Mouse (Mus musculus) CH12.LX (cell line): ENCODE measurements around the gene Pick1. TPM values are rescaled to one million over a fixed set of nuclear protein-coding genes. Genes with fewer than 3 reads are reported as not detected.

ENCODE experiments used
- DNase-seq: peaks from one replicate; pipeline ENCODE4 v3.0.0-alpha.2; 2013; ENCODE audit errors: extremely low read depth
- H3K27ac ChIP-seq: 2 replicates; pipeline ENCODE4 v1.5.1; 2012; ENCODE audit warnings: low read depth, mild to moderate bottlenecking, control low read depth, moderate library complexity; ENCODE audit not compliant: insufficient read depth
- H3K27me3 ChIP-seq: replicated peaks from 2 replicates; pipeline ENCODE3; 2012; ENCODE audit warnings: inconsistent platforms
- H3K36me3 ChIP-seq, 2 experiments: replicated peaks in 1 of 2; 2 replicates each; pipeline versions ENCODE3 to v1.6.1; 2012; ENCODE audit warnings: inconsistent platforms in 1 of 2, low read length in 1 of 2, mild to moderate bottlenecking in 1 of 2, mixed read lengths in 1 of 2, moderate library complexity in 1 of 2; ENCODE audit not compliant: control insufficient read depth in 1 of 2, insufficient read depth in 1 of 2
- H3K4me1 ChIP-seq, 2 experiments: 2 replicates each; pipeline ENCODE4 v1.6.1; 2012; ENCODE audit warnings: inconsistent platforms in 1 of 2, moderate library complexity in 1 of 2; ENCODE audit not compliant: insufficient read depth in 2 of 2, control insufficient read depth in 1 of 2
- H3K4me2 ChIP-seq: 2 replicates; pipeline ENCODE4 v1.6.1; 2012; ENCODE audit warnings: low read depth, mild to moderate bottlenecking, control low read depth; ENCODE audit not compliant: poor library complexity, insufficient read depth, severe bottlenecking
- H3K4me3 ChIP-seq, 3 experiments: fragments of 150-350 bp in 1 of 3; sonication (generic) in 1 of 3; replicated peaks in 1 of 3; 2 replicates each; pipeline versions ENCODE3 to v1.5.1; 2011 to 2012; ENCODE audit warnings: low read depth in 2 of 3, low read length in 2 of 3, mild to moderate bottlenecking in 2 of 3, moderate library complexity in 2 of 3, control low read depth in 1 of 3, improper control_type of control experiment in 1 of 3, inconsistent platforms in 1 of 3, mixed read lengths in 1 of 3; ENCODE audit not compliant: poor library complexity in 1 of 3
- H3K79me2 ChIP-seq: replicated peaks from 2 replicates; pipeline ENCODE4 v1.6.1; 2012; ENCODE audit warnings: mild to moderate bottlenecking, moderate library complexity; ENCODE audit not compliant: control insufficient read depth, poor library complexity, insufficient read depth, severe bottlenecking; ENCODE audit errors: extremely low read depth
- H3K9ac ChIP-seq: 2 replicates; pipeline ENCODE4 v1.6.1; 2012; ENCODE audit warnings: low read depth, mild to moderate bottlenecking, control low read depth, moderate library complexity; ENCODE audit not compliant: insufficient read depth
- H3K9me3 ChIP-seq: replicated peaks from 2 replicates; pipeline ENCODE3; 2012; ENCODE audit warnings: low read length, inconsistent platforms, mixed read lengths
- BHLHE40 ChIP-seq: IDR thresholded peaks from 2 replicates; pipeline ENCODE4 v1.6.1; 2011; ENCODE audit warnings: mild to moderate bottlenecking, low read depth, low read length, improper control_type of control experiment
- CHD1 ChIP-seq: IDR thresholded peaks from 2 replicates; pipeline ENCODE4 v1.6.1; 2012; ENCODE audit warnings: low read depth, low read length, improper control_type of control experiment, inconsistent platforms
- CTCF ChIP-seq, 2 experiments: IDR thresholded peaks in 1 of 2; conservative IDR thresholded peaks in 1 of 2; 2 replicates each; pipeline ENCODE4 v1.5.1; 2011 to 2012; ENCODE audit warnings: low read depth in 2 of 2, low read length in 2 of 2, improper control_type of control experiment in 1 of 2, inconsistent platforms in 1 of 2, mild to moderate bottlenecking in 1 of 2, moderate library complexity in 1 of 2
- ELF1 ChIP-seq: IDR thresholded peaks from 2 replicates; pipeline ENCODE4 v1.6.1; 2014; ENCODE audit warnings: low read depth, mild to moderate bottlenecking, inconsistent platforms, low read length, improper control_type of control experiment
- EP300 ChIP-seq: IDR thresholded peaks from 2 replicates; pipeline ENCODE4 v1.6.1; 2011; ENCODE audit warnings: low read length, improper control_type of control experiment
- ETS1 ChIP-seq: conservative IDR thresholded peaks from 2 replicates; pipeline ENCODE4 v1.6.1; 2012; ENCODE audit warnings: low read depth, mild to moderate bottlenecking, inconsistent platforms, low read length, improper control_type of control experiment, moderate library complexity
- GABPA ChIP-seq: IDR thresholded peaks from 2 replicates; pipeline ENCODE4 v1.6.1; 2012; ENCODE audit warnings: low read depth, low read length, improper control_type of control experiment, inconsistent platforms; ENCODE audit not compliant: insufficient replicate concordance
- HCFC1 ChIP-seq: IDR thresholded peaks from 2 replicates; pipeline ENCODE4 v1.6.1; 2012; ENCODE audit warnings: low read depth, mild to moderate bottlenecking, inconsistent platforms, low read length, improper control_type of control experiment
- IRF4 ChIP-seq: IDR thresholded peaks from 2 replicates; pipeline ENCODE4 v1.6.1; 2014; ENCODE audit warnings: low read depth, mild to moderate bottlenecking, inconsistent platforms, low read length, improper control_type of control experiment
- JUN ChIP-seq: IDR thresholded peaks from 2 replicates; pipeline ENCODE4 v1.6.1; 2011; ENCODE audit warnings: low read depth, mild to moderate bottlenecking, low read length, improper control_type of control experiment, moderate library complexity; ENCODE audit not compliant: insufficient read depth
- JUND ChIP-seq: conservative IDR thresholded peaks from 2 replicates; pipeline ENCODE4 v1.6.1; 2011; ENCODE audit warnings: low read depth, low read length, improper control_type of control experiment
- KAT2A ChIP-seq: IDR thresholded peaks from 2 replicates; pipeline ENCODE4 v1.6.1; 2012; ENCODE audit warnings: low read length, improper control_type of control experiment, inconsistent platforms; ENCODE audit not compliant: insufficient replicate concordance
- MAFK ChIP-seq: IDR thresholded peaks from 2 replicates; pipeline ENCODE4 v1.6.1; 2011; ENCODE audit warnings: low read length, improper control_type of control experiment; ENCODE audit not compliant: insufficient replicate concordance
- MAX ChIP-seq: IDR thresholded peaks from 2 replicates; pipeline ENCODE4 v1.6.1; 2011; ENCODE audit warnings: low read length, improper control_type of control experiment
- MAZ ChIP-seq: IDR thresholded peaks from 2 replicates; pipeline ENCODE4 v1.6.1; 2012; ENCODE audit warnings: low read depth, mild to moderate bottlenecking, inconsistent platforms, low read length, improper control_type of control experiment, moderate library complexity
- MEF2A ChIP-seq: IDR thresholded peaks from 2 replicates; pipeline ENCODE4 v1.6.1; 2014; ENCODE audit warnings: low read depth, mild to moderate bottlenecking, inconsistent platforms, low read length, improper control_type of control experiment, borderline replicate concordance
- MXI1 ChIP-seq: IDR thresholded peaks from 2 replicates; pipeline ENCODE4 v1.6.1; 2011; ENCODE audit warnings: mild to moderate bottlenecking, low read depth, low read length, improper control_type of control experiment
- NRF1 ChIP-seq: IDR thresholded peaks from 2 replicates; pipeline ENCODE4 v1.6.1; 2014; ENCODE audit warnings: low read depth, mild to moderate bottlenecking, inconsistent platforms, low read length, improper control_type of control experiment, moderate library complexity
- POLR2A ChIP-seq: IDR thresholded peaks from 2 replicates; pipeline ENCODE4 v1.6.1; 2011; ENCODE audit warnings: low read depth, mild to moderate bottlenecking, improper control_type of control experiment, low read length
- POLR2AphosphoS2 ChIP-seq: IDR thresholded peaks from 2 replicates; pipeline ENCODE4 v1.6.1; 2011; ENCODE audit warnings: low read depth, low read length, improper control_type of control experiment
- RCOR1 ChIP-seq: conservative IDR thresholded peaks from 2 replicates; pipeline ENCODE4 v1.6.1; 2012; ENCODE audit warnings: low read depth, mild to moderate bottlenecking, inconsistent platforms, low read length, improper control_type of control experiment
- SIN3A ChIP-seq: IDR thresholded peaks from 2 replicates; pipeline ENCODE4 v1.6.1; 2012; ENCODE audit warnings: low read length, improper control_type of control experiment, inconsistent platforms
- SMC3 ChIP-seq: IDR thresholded peaks from 2 replicates; pipeline ENCODE4 v1.6.1; 2011; ENCODE audit warnings: low read depth, low read length, improper control_type of control experiment
- TCF12 ChIP-seq: IDR thresholded peaks from 2 replicates; pipeline ENCODE4 v1.6.1; 2014; ENCODE audit warnings: low read depth, mild to moderate bottlenecking, inconsistent platforms, low read length, improper control_type of control experiment
- UBTF ChIP-seq: IDR thresholded peaks from 2 replicates; pipeline ENCODE4 v1.6.1; 2012; ENCODE audit warnings: low read depth, mild to moderate bottlenecking, inconsistent platforms, low read length, improper control_type of control experiment, moderate library complexity
- USF1 ChIP-seq: IDR thresholded peaks from 2 replicates; pipeline ENCODE4 v1.6.1; 2014; ENCODE audit warnings: low read depth, mild to moderate bottlenecking, inconsistent platforms, low read length, improper control_type of control experiment
- USF2 ChIP-seq: conservative IDR thresholded peaks from 2 replicates; pipeline ENCODE4 v1.6.1; 2011; ENCODE audit warnings: low read depth, low read length, improper control_type of control experiment
- ZMIZ1 ChIP-seq: IDR thresholded peaks from 2 replicates; pipeline ENCODE4 v1.6.1; 2012; ENCODE audit warnings: low read depth, mild to moderate bottlenecking, inconsistent platforms, low read length, improper control_type of control experiment
- ZNF384 ChIP-seq: IDR thresholded peaks from 2 replicates; pipeline ENCODE4 v1.6.1; 2012; ENCODE audit warnings: low read depth, low read length, improper control_type of control experiment, inconsistent platforms
- dilution Hi-C: fragments of 300-500 bp; cut with MboI; formaldehyde crosslinking; loops from 2 replicates; pipeline ENCODE4 v1.14.3; 2020; ENCODE audit warnings: low sequenced_read_pairs; ENCODE audit not compliant: extremely low pct_unique_long_range_greater_than_20kb, extremely low pct_ligation_motif_present
- in situ Hi-C: fragments of 300-500 bp; cut with MboI; formaldehyde crosslinking; loops from 3 replicates; pipeline ENCODE4 v1.14.3; 2019; ENCODE audit warnings: low sequenced_read_pairs, low pct_ligation_motif_present, low pct_unique_long_range_greater_than_20kb, mixed read lengths
- polyA plus RNA-seq: library from polyadenylated mRNA; unstranded; fragments of >175 nt; gene quantifications from 2 replicates; pipeline ENCODE4 v1.2.1, GENCODE M21; 2012; ENCODE audit warnings: low read depth; ENCODE audit not compliant: insufficient read length
- total RNA-seq, 2 experiments: library from RNA; depleted of rRNA; stranded (reverse); fragments of 300-350 nt in 1 of 2; fragments of >200 nt in 1 of 2; gene quantifications; 2 replicates each; pipeline ENCODE4 v1.2.3; 2012 to 2014

The Pick1 gene
- total and polyA plus RNA-seq, 3 experiments = 13.9 to 23.4 (median 14.9) TPM

GRCm38 (mm10) chr15:79283371-79283770 is 54.4 kb downstream of the Pick1 start:
- no peak overlapping the region for H3K9ac ChIP-seq
- TF ChIP-seq MAZ = no peak
- TF ChIP-seq TCF12 = no peak
- TF ChIP-seq USF1 = no peak
- TF ChIP-seq KAT2A = no peak
- TF ChIP-seq NRF1 = no peak
- no peak for TF ChIP-seq ETS1
- no peak for TF ChIP-seq HCFC1
- TF ChIP-seq SIN3A = no peak
- TF ChIP-seq MAFK = no peak
- no peak for TF ChIP-seq POLR2A
- TF ChIP-seq JUND = no peak
- no peak for TF ChIP-seq EP300
- no peak for TF ChIP-seq MXI1
- TF ChIP-seq RCOR1 = no peak
- no peak for TF ChIP-seq ZMIZ1
- dilution Hi-C loops = no loop called here
- H3K4me2 ChIP-seq = no peak overlapping the region
- no peak overlapping the region for H3K4me3 ChIP-seq
- no peaks in the 10 kb centered on the region for H3K27me3 ChIP-seq
- in situ Hi-C loops = no loop called here
- no peak for DNase-seq
- no peaks in the 10 kb centered on the region for H3K79me2 ChIP-seq
- H3K36me3 ChIP-seq = peaks cover 29 to 54% of the 10 kb centered on the region in 2 experiments
- H3K9me3 ChIP-seq = peaks cover 6% of the 10 kb centered on the region
- H3K4me1 ChIP-seq = peaks cover 10 to 19% of the 10 kb centered on the region in 2 experiments
- no peak overlapping the region for H3K27ac ChIP-seq

GRCm38 (mm10) chr15:79285399-79285798 is 56.4 kb downstream of the Pick1 start, which contains the start of gene Baiap2l2:
Gene Baiap2l2 (minus strand): TSS chr15:79285537.
- Histone ChIP-seq H3K4me1 (peaks cover 10 to 16% of the 10 kb centered on the region in 2 experiments), H3K79me2 (no peaks in the 10 kb centered on the region), H3K36me3 (peaks cover 44 to 73% of the 10 kb centered on the region in 2 experiments), H3K27ac (no peak within 1 kb of the TSS), H3K9ac (no peak within 1 kb of the TSS), H3K27me3 (no peaks in the 10 kb centered on the region), H3K4me3 (no peak within 1 kb of the TSS), H3K9me3 (no peaks in the 10 kb centered on the region), H3K4me2 (no peak within 1 kb of the TSS)
- in situ Hi-C loops (loop anchor here (5.0 kb wide), 2 partner anchors 37 to 182 kb away; no protein-coding TSS in a partner anchor), dilution Hi-C loops (no loop called here)
- TF ChIP-seq BHLHE40 = no peak
- TF ChIP-seq ZNF384 = no peak
- TF ChIP-seq MXI1 = no peak
- TF ChIP-seq CHD1 = no peak
- no peak for TF ChIP-seq MEF2A
- no peak for TF ChIP-seq JUN
- no peak for TF ChIP-seq CTCF (conservative IDR thresholded peaks at IDR 0.05 in 1 of 2, IDR thresholded peaks at IDR 0.05 in 1 of 2; ENCODE audit: low read depth in 2 of 2, low read length in 2 of 2)
- no peak for TF ChIP-seq MAX
- TF ChIP-seq UBTF = no peak
- TF ChIP-seq POLR2AphosphoS2 = no peak
- TF ChIP-seq GABPA = no peak
- no peak for TF ChIP-seq USF2
- no peak for TF ChIP-seq SMC3
- TF ChIP-seq IRF4 = no peak
- no peak for TF ChIP-seq ELF1
- no peak for DNase-seq
